Comparison of ENCODE assay signal across 19 mouse cellular contexts in the genomic region with DNA sequence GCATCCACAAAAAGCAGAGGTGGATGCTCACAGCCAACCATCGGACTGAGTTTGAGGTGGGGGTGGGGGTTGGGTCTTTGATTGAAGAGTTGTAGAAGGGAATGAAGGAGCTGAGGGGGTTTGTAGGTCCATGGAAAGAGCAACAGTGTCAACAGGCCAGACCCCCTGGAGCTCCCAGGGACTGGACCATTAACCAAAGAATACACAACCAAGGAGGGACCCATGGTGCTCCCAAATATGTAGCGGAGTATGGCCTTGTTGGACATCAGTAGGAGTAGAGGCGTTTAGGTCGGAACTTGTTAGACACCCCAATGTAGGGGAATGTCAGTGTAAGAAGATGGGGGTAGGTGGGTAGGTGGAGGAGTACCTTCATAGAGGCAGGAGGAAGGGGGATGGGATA.
DNase-seq lines count a peak whose midpoint lies in the region; ATAC-seq lines count a peak whose summit lies in the region.
"Had no signal": no experiment of that assay in that cellular context is flagged by ENCODE, and none has a peak within 500 bp of the region (broad histone marks: within the 10 kb centered on the region; RNA-seq: fewer than 3 reads in every experiment).

No protein-coding gene starts in this region.

- WGBS in heart, embryonic 10.5 days = 82% methylated on average over 4 of the region's 4 CpGs
- WGBS in heart, embryonic 11.5 days (ENCODE audit: insufficient replicate concordance) = 87% methylated on average over 4 of the region's 4 CpGs

- no peak overlapping the region for H3K9ac ChIP-seq in heart, embryonic 11.5 days (ENCODE audit: low read depth, low read length)

- no peaks in the 10 kb centered on the region for H3K36me3 ChIP-seq in heart, embryonic 10.5 days
- H3K36me3 ChIP-seq in heart, embryonic 11.5 days (ENCODE audit: control insufficient read depth, insufficient read depth, low read length) = no peaks in the 10 kb centered on the region
- H3K36me3 ChIP-seq: G1E had no signal

- no peak overlapping the region for H3K4me3 ChIP-seq in heart, embryonic 10.5 days
- H3K4me3 ChIP-seq in heart, embryonic 11.5 days (ENCODE audit: low read depth, low read length) = no peak overlapping the region

- H3K4me1 ChIP-seq in heart, embryonic 10.5 days = no peaks in the 10 kb centered on the region
- H3K4me1 ChIP-seq in heart, embryonic 11.5 days (ENCODE audit: control insufficient read depth, insufficient read depth, low read length) = no peaks in the 10 kb centered on the region

- H3K9me3 ChIP-seq in heart, embryonic 10.5 days = no peaks in the 10 kb centered on the region
- H3K9me3 ChIP-seq in heart, embryonic 11.5 days (replicated peaks; ENCODE audit: control insufficient read depth, low read length) = no peaks in the 10 kb centered on the region
- H3K9me3 ChIP-seq: G1E had no signal

- no peak for ATAC-seq in heart, embryonic 11.5 days (replicated peaks; ENCODE audit: insufficient number of reproducible peaks, low FRiP score, low TSS enrichment)
- ATAC-seq: activated CD4-positive, CD25-positive, alpha-beta regulatory T cell, adult 4 months; CD4-positive, CD25-positive, alpha-beta regulatory T cell, adult 4 months; Patski had no signal

- peak; percentile 68 for DNase-seq in heart, adult 11 months
- no peak for DNase-seq in heart, postnatal 14 days
- DNase-seq in heart, embryonic 10.5 days (ENCODE audit: low spot score) = peak; percentile 53
- DNase-seq: adrenal gland, adult 2 months; adrenal gland, adult 8-10 months; adrenal gland, postnatal 10 days; adrenal gland, postnatal 14 days; adrenal gland, postnatal 25 days; adrenal gland, postnatal 36 days; B cell, adult 2 months; cerebellum, adult 11 months; cerebellum, adult 11-12 months; cerebellum, adult 18-20 months had no signal

- H3K27ac ChIP-seq in heart, embryonic 10.5 days = no peak overlapping the region
- no peak overlapping the region for H3K27ac ChIP-seq in heart, embryonic 11.5 days (ENCODE audit: low read depth, low read length)

- no peak overlapping the region for H3K4me2 ChIP-seq in heart, embryonic 11.5 days

- H3K27me3 ChIP-seq in heart, embryonic 10.5 days (ENCODE audit: insufficient read depth, poor library complexity, severe bottlenecking) = no peaks in the 10 kb centered on the region
- no peaks in the 10 kb centered on the region for H3K27me3 ChIP-seq in heart, embryonic 11.5 days (ENCODE audit: control insufficient read depth, insufficient read depth, low read length)
- H3K27me3 ChIP-seq: CH12.LX, Patski had no signal

- intact Hi-C loops in heart, postnatal 14 days (cut with DNase I) = no loop called here

Comparison
In these comparisons a context has a peak if more than half of its experiments do, and no peak if none do; other contexts are left out.
1. DNase-seq: peak in heart, adult 11 months (single experiment) and heart, embryonic 10.5 days (single experiment); none in heart, postnatal 14 days (0 of 2).